Mouse (Mus musculus): Measurements from ENCODE around the gene Syt5.

Gene Syt5

GRCm38 (mm10) chr7:4501558-4502397, 45.6 kb downstream of the Syt5 start, which contains the start of gene Ppp1r12c:
TSS of gene Ppp1r12c (minus strand) at chr7:4501680.
- peak; percentile 92 for DNase-seq (ENCODE audit: low read depth, low spot score)

GRCm38 (mm10) chr7:4500892-4501471, 46.4 kb downstream of the Syt5 start:
- DNase-seq (ENCODE audit: low read depth, low spot score): peak; percentile 71

- DNase-seq (ENCODE audit: low read depth, low spot score): no peak
Observed at GRCm38 (mm10) chr7:4499034-4499433, 48.3 kb downstream of the Syt5 start.

GRCm38 (mm10) chr7:4498251-4498650, 49.1 kb downstream of the Syt5 start:
- no peak for DNase-seq (ENCODE audit: low read depth, low spot score)

- no peak for DNase-seq (ENCODE audit: low read depth, low spot score)
Observed at GRCm38 (mm10) chr7:4497271-4497903, 50.0 kb downstream of the Syt5 start.

- DNase-seq (ENCODE audit: low read depth, low spot score): no peak
Observed at GRCm38 (mm10) chr7:4496468-4496867, 50.9 kb downstream of the Syt5 start.

- DNase-seq (ENCODE audit: low read depth, low spot score): no peak
Observed at GRCm38 (mm10) chr7:4493991-4494390, 53.4 kb downstream of the Syt5 start.

GRCm38 (mm10) chr7:4492284-4493224, 54.8 kb downstream of the Syt5 start:
- DNase-seq (ENCODE audit: low read depth, low spot score): peak; percentile 71

GRCm38 (mm10) chr7:4491308-4491707, 56.0 kb downstream of the Syt5 start:
- no peak for DNase-seq (ENCODE audit: low read depth, low spot score)

All from CD4-positive helper T cell, adult 2 months (primary cell).